Mouse (Mus musculus): ENCODE results near the gene Foxp1.

DNA sequence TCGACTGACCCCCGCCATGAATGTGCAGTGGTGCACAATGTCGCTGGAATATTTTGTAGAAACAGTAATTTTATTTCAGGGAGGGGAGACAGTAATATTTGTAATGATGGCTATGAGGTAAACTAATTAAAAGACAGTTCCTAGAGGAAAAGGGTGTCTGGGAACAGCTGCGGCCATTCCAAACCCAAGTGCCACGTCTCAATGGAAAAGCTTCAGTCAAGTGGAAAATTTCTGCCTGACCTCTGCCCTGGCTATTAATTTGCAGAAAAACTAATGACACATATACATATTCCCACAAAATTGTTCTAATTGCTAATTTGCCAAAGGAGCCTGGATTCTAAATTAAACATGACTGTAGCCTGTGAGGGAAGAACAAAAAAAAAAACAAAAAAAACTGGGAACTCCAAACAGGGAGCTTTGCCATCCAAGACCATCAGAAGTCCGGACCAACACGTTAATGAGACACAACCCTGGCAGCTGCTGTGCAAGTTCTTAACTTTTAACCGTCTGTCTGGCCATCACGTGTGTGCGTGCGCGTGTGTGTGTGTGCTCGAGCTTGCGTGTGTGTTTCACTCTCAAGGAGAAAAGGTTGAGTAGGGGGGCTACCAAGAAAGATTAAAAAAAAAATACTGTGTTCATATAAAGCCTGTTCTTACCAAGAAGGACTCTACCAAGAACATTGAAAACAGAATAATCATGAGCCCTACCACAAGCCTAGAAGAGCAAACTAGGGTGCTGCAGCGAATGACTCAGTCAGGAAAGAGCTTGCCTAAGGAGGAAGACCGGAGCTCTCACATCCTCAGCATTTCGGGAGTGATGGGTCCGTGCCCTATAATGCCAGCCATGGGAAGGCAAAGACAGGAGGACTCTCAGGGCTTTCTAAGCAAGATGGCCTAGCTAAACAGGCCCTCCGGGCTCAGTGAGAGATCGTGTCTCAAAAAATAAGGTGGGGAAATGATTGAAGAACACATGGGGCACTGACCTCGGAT, 574.1 kb downstream of the Foxp1 start:
- TF ChIP-seq CTCF (IDR thresholded peaks at IDR 0.05; ENCODE audit: borderline replicate concordance, extremely low read depth, insufficient read depth, insufficient read length) (no peak), POLR2A (IDR thresholded peaks at IDR 0.05; ENCODE audit: borderline replicate concordance, extremely low read depth, insufficient read depth, insufficient read length, poor library complexity, severe bottlenecking) (no peak)

Data from brain, embryonic 14.5 days (tissue).